Mouse (Mus musculus) kidney, embryonic 16.5 days (tissue): ENCODE measurements around the gene Ccdc163. TPM values are rescaled to one million over a fixed set of nuclear protein-coding genes. Genes with fewer than 3 reads are reported as not detected.
"Not testable (repeated sequence)": the region's sequence is repeated elsewhere in the genome, so short reads cannot be mapped to it uniquely, and the experiment has no call there.

Source experiments
- ATAC-seq: fragments of 200-750 bp; cut with Nextera tagmentation; 2 replicates; pipeline ENCODE4 v1.8.0; 2017; ENCODE audit warnings: moderate TSS enrichment; ENCODE audit not compliant: low FRiP score, low TSS enrichment
- H3K27ac ChIP-seq: fragments of 300-500 bp; sonication (generic); 2 replicates; pipeline ENCODE4 v1.5.1; 2014; ENCODE audit warnings: low read length
- H3K27me3 ChIP-seq: fragments of 300-500 bp; sonication (generic); 2 replicates; pipeline ENCODE4 v1.6.1; 2014; ENCODE audit warnings: low read length, control low read depth, mixed read lengths; ENCODE audit not compliant: insufficient read depth
- H3K36me3 ChIP-seq: fragments of 300-500 bp; sonication (generic); 2 replicates; pipeline ENCODE4 v1.6.1; 2014; ENCODE audit warnings: low read length, control low read depth, mixed read lengths; ENCODE audit not compliant: insufficient read depth
- H3K4me1 ChIP-seq: fragments of 300-500 bp; sonication (generic); 2 replicates; pipeline ENCODE4 v1.6.1; 2014; ENCODE audit warnings: low read length, control low read depth, mixed read lengths; ENCODE audit not compliant: insufficient read depth
- H3K4me2 ChIP-seq: fragments of 300-500 bp; sonication (generic); replicated peaks from 2 replicates; pipeline ENCODE4 v1.6.1; 2014; ENCODE audit warnings: low read depth, low read length
- H3K4me3 ChIP-seq: fragments of 300-500 bp; sonication (generic); 2 replicates; pipeline ENCODE4 v1.5.1; 2014; ENCODE audit warnings: mild to moderate bottlenecking, low read length
- H3K9ac ChIP-seq: fragments of 300-500 bp; sonication (generic); replicated peaks from 2 replicates; pipeline ENCODE4 v1.6.1; 2014; ENCODE audit warnings: low read length
- H3K9me3 ChIP-seq: fragments of 300-500 bp; sonication (generic); 2 replicates; pipeline ENCODE4 v1.6.1; 2016; ENCODE audit warnings: low read length, control low read depth
- WGBS: fragments of 180-500 bp; shearing (Covaris S2); extraction: QIAGEN DNeasy Blood & Tissue Kit; methylation state at CpG from one replicate; pipeline ENCODE4 v1.1.7; 2014; 5-methylcytosine and 5-hydroxymethylcytosine counted together
- polyA plus RNA-seq: library from polyadenylated mRNA; unstranded; fragments of >200 nt; fragmentation: Nextera tagmentation; extraction: Ambion mirVana; gene quantifications from 2 replicates; pipeline ENCODE4 v1.2.1, GENCODE M21; 2015

The Ccdc163 gene
- polyA plus RNA-seq, 1 experiment from 2014 or later: 28.8 TPM

- Histone ChIP-seq H3K27me3 (no peaks in the 10 kb centered on the region), H3K4me3 (no peak overlapping the region), H3K4me1 (no peaks in the 10 kb centered on the region), H3K27ac (no peak overlapping the region), H3K36me3 (no peaks in the 10 kb centered on the region), H3K9me3 (no peaks in the 10 kb centered on the region), H3K4me2 (no peak overlapping the region), H3K9ac (no peak overlapping the region)
- ATAC-seq: no peak
- 87% methylated on average over 3 of the region's 3 CpGs for WGBS
These were observed 32.3 kb upstream of the Ccdc163 start for GRCm38 (mm10) chr4:116676027-116676426.

- Histone ChIP-seq H3K36me3 (no peaks in the 10 kb centered on the region), H3K9ac (no peak overlapping the region), H3K4me1 (no peaks in the 10 kb centered on the region), H3K27me3 (no peaks in the 10 kb centered on the region), H3K27ac (no peak overlapping the region), H3K4me2 (no peak overlapping the region), H3K9me3 (no peaks in the 10 kb centered on the region), H3K4me3 (no peak overlapping the region)
- ATAC-seq: no peak
- WGBS: 65% methylated on average over 1 of the region's 1 CpGs
These were observed 30.5 kb upstream of the Ccdc163 start for GRCm38 (mm10) chr4:116677808-116678207.

- 72% methylated on average over 5 of the region's 5 CpGs for WGBS
- Histone ChIP-seq H3K36me3 (no peaks in the 10 kb centered on the region), H3K9me3 (no peaks in the 10 kb centered on the region), H3K9ac (no peak overlapping the region), H3K27ac (no peak overlapping the region), H3K4me3 (no peak overlapping the region), H3K27me3 (no peaks in the 10 kb centered on the region), H3K4me1 (no peaks in the 10 kb centered on the region), H3K4me2 (no peak overlapping the region)
- ATAC-seq: no peak
These were observed 29.2 kb upstream of the Ccdc163 start for GRCm38 (mm10) chr4:116679141-116679540.

GRCm38 (mm10) chr4:116680521-116680920 is 27.8 kb upstream of the Ccdc163 start:
- H3K9me3 ChIP-seq, H3K4me3 ChIP-seq, H3K4me2 ChIP-seq, H3K27me3 ChIP-seq, H3K36me3 ChIP-seq, ATAC-seq, H3K9ac ChIP-seq, H3K27ac ChIP-seq, H3K4me1 ChIP-seq: not testable (repeated sequence)
- WGBS: 99% methylated on average over 4 of the region's 4 CpGs

GRCm38 (mm10) chr4:116683957-116684356 is 24.4 kb upstream of the Ccdc163 start:
- H3K4me3 ChIP-seq: no peak overlapping the region
- no peak for ATAC-seq
- H3K4me1 ChIP-seq: peaks cover 24% of the 10 kb centered on the region
- no peaks in the 10 kb centered on the region for H3K27me3 ChIP-seq
- no peak overlapping the region for H3K27ac ChIP-seq
- WGBS: 88% methylated on average over 4 of the region's 4 CpGs
- H3K9ac ChIP-seq: no peak overlapping the region
- H3K9me3 ChIP-seq: no peaks in the 10 kb centered on the region
- peaks cover 13% of the 10 kb centered on the region for H3K36me3 ChIP-seq
- H3K4me2 ChIP-seq: no peak overlapping the region

- peaks cover 20% of the 10 kb centered on the region for H3K36me3 ChIP-seq
- H3K4me1 ChIP-seq: peaks cover 24% of the 10 kb centered on the region
- peak overlapping the region; percentile 85 for H3K9ac ChIP-seq
- H3K4me3 ChIP-seq: no peak overlapping the region
- H3K4me2 ChIP-seq: 0 out of 2 replicates have a peak overlapping the region, but pooled peaks have one; percentile 83
- H3K9me3 ChIP-seq: no peaks in the 10 kb centered on the region
- no peak for ATAC-seq
- H3K27ac ChIP-seq: peak overlapping the region; percentile 97
- no peaks in the 10 kb centered on the region for H3K27me3 ChIP-seq
- 77% methylated on average over 2 of the region's 2 CpGs for WGBS
These were observed 23.6 kb upstream of the Ccdc163 start for GRCm38 (mm10) chr4:116684665-116685064.

- WGBS: under 1% methylated on average over 56 of the region's 56 CpGs
- Histone ChIP-seq H3K9me3 (no peaks in the 10 kb centered on the region), H3K27ac (peak within 1 kb of the TSS; percentile 97), H3K4me1 (peaks cover 24% of the 10 kb centered on the region), H3K4me3 (peak within 1 kb of the TSS; percentile 71), H3K4me2 (peak within 1 kb of the TSS; percentile 83), H3K36me3 (peaks cover 26% of the 10 kb centered on the region), H3K27me3 (no peaks in the 10 kb centered on the region), H3K9ac (peak within 1 kb of the TSS; percentile 85)
- ATAC-seq: peak; percentile 98
These were observed 22.8 kb upstream of the Ccdc163 start, which contains the start of gene Prdx1 for GRCm38 (mm10) chr4:116685402-116686061. TSS of gene Prdx1 (plus strand) at chr4:116685544.

GRCm38 (mm10) chr4:116687041-116687440 is 21.3 kb upstream of the Ccdc163 start:
- Histone ChIP-seq H3K36me3 (peaks cover 38% of the 10 kb centered on the region), H3K27me3 (no peaks in the 10 kb centered on the region), H3K27ac (no peak overlapping the region), H3K4me3 (peak overlapping the region; percentile 71), H3K4me2 (peak overlapping the region; percentile 83), H3K9me3 (no peaks in the 10 kb centered on the region), H3K4me1 (peaks cover 29% of the 10 kb centered on the region), H3K9ac (peak overlapping the region; percentile 85)
- WGBS: 15% methylated on average over 1 of the region's 1 CpGs
- no peak for ATAC-seq

GRCm38 (mm10) chr4:116689309-116689876 is 18.9 kb upstream of the Ccdc163 start:
- ATAC-seq: no peak
- 80% methylated on average over 4 of the region's 4 CpGs for WGBS
- Histone ChIP-seq H3K27ac (no peak overlapping the region), H3K27me3 (no peaks in the 10 kb centered on the region), H3K4me3 (no peak overlapping the region), H3K9ac (no peak overlapping the region), H3K9me3 (no peaks in the 10 kb centered on the region), H3K4me1 (peaks cover 29% of the 10 kb centered on the region), H3K36me3 (peaks cover 58% of the 10 kb centered on the region), H3K4me2 (no peak overlapping the region)

- no peaks in the 10 kb centered on the region for H3K9me3 ChIP-seq
- no peak for ATAC-seq
- H3K4me3 ChIP-seq: no peak overlapping the region
- H3K4me2 ChIP-seq: no peak overlapping the region
- H3K27ac ChIP-seq: no peak overlapping the region
- no peaks in the 10 kb centered on the region for H3K27me3 ChIP-seq
- peaks cover 78% of the 10 kb centered on the region for H3K36me3 ChIP-seq
- no peak overlapping the region for H3K9ac ChIP-seq
- 91% methylated on average over 2 of the region's 2 CpGs for WGBS
- H3K4me1 ChIP-seq: peaks cover 16% of the 10 kb centered on the region
These were observed 16.2 kb upstream of the Ccdc163 start for GRCm38 (mm10) chr4:116692146-116692545.
